Mouse (Mus musculus): Measurements from ENCODE around the gene Cx3cl1. TPM values are rescaled to one million over a fixed set of nuclear protein-coding genes. Genes with fewer than 3 reads are reported as not detected.

Gene Cx3cl1
- total RNA-seq, 2 experiments from 2014 or later, result 10.4 to 13.3 TPM

Other genes starting within 250 kb of the Cx3cl1 start
- 10 to 100 TPM; 12.6 to 16.6 TPM for gene Cpne2, start 239.0 kb upstream of the Cx3cl1 start, total RNA-seq (2021)
- 10 to 100 TPM; 20.2 to 23.8 TPM for gene Rspry1, start 170.1 kb upstream of the Cx3cl1 start, total RNA-seq (2021)
- gene Fam192a, start 170.0 kb upstream of the Cx3cl1 start, total RNA-seq (2021), result 10 to 100 TPM; 32.2 to 40.6 TPM
- gene Arl2bp, start 105.4 kb upstream of the Cx3cl1 start, total RNA-seq (2021), result 10 to 100 TPM; 60.1 to 66.1 TPM
- 1 to 10 TPM; 2.0 to 3.9 TPM for gene Pllp, start 75.7 kb upstream of the Cx3cl1 start, total RNA-seq (2021)
- 1 to 10 TPM in 1 of 2 experiments, under 1 TPM in 1; 0.60 to 1.0 TPM for gene Ccl22, start 26.4 kb upstream of the Cx3cl1 start, total RNA-seq (2021)
- gene Ccl17, start 38.4 kb downstream of the Cx3cl1 start, total RNA-seq (2021), result under 1 TPM in 1 of 2 experiments, not detected in 1; 0.96 TPM
- gene Coq9, start 66.3 kb downstream of the Cx3cl1 start, total RNA-seq (2021), result 100 to 1,000 TPM; 270 to 345 TPM
- 100 to 1,000 TPM; 101 to 127 TPM for gene Ciapin1, start 66.3 kb downstream of the Cx3cl1 start, total RNA-seq (2021)
- 10 to 100 TPM; 56.7 to 64.3 TPM for gene Polr2c, start 85.4 kb downstream of the Cx3cl1 start, total RNA-seq (2021)
- gene Dok4, start 104.3 kb downstream of the Cx3cl1 start, total RNA-seq (2021), result 10 to 100 TPM; 26.3 to 26.7 TPM
- gene Ccdc102a, start 146.1 kb downstream of the Cx3cl1 start, total RNA-seq (2021), result 10 to 100 TPM; 11.0 to 11.7 TPM
- gene Adgrg5, start 151.7 kb downstream of the Cx3cl1 start, total RNA-seq (2021), result under 1 TPM; 0.27 to 0.82 TPM
- gene Adgrg1, start 202.7 kb downstream of the Cx3cl1 start, total RNA-seq (2021), result 10 to 100 TPM; 35.9 to 48.9 TPM
- gene Adgrg3, start 245.7 kb downstream of the Cx3cl1 start, total RNA-seq (2021), result 1 to 10 TPM; 4.0 to 4.5 TPM

All from adrenal gland, postnatal 10 days (tissue).